Mouse (Mus musculus) right cerebral cortex, postnatal 36 days (tissue): ENCODE measurements around the gene Rsph6a.

Source experiments
- DNase-seq, 2 experiments: peaks; one replicate each; pipeline ENCODE4 v3.0.0; 2022; ENCODE audit warnings: low spot score in 2 of 2, mixed read lengths in 1 of 2

Rsph6a gene

DNA sequence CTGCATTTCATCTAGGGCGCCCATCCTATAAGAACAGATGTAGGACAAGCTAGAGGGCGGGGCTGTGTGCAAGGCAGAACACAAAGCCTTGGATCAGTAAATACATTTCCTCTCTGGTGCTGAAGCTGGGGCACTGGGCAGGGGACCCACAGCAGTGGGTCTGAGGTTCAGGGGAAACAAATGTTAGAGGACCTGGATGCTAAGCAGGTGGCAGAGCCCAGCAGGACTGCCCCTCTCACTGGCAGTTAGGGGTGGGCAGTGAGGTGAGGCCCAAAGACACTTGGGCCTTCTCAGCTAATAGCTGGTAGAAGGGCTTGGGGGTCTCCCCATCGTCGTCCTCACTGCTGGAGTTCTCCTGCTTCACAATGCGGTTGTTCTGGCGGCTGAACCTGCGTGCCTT lies 44.3 kb downstream of the Rsph6a start:
- no peak for DNase-seq

DNA sequence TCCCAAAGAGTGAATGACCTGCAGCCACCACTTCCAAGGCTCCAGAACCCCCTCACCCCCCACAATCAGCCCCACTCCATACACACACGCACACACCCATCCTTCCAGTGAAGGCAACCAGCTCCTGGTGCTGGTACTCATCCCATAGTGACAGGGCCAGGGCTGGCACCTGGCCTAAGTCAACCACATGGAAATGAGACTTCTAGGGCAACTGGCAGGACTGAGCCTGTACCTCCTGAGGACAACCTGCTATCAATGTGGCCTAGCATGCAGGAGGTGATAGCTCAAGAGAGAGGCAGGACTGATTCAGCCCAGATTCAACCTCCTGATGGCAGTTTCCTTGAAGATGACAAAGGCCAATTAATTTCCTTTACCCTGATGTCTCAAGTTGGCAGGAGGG lies 45.8 kb downstream of the Rsph6a start:
- no peak for DNase-seq

DNA sequence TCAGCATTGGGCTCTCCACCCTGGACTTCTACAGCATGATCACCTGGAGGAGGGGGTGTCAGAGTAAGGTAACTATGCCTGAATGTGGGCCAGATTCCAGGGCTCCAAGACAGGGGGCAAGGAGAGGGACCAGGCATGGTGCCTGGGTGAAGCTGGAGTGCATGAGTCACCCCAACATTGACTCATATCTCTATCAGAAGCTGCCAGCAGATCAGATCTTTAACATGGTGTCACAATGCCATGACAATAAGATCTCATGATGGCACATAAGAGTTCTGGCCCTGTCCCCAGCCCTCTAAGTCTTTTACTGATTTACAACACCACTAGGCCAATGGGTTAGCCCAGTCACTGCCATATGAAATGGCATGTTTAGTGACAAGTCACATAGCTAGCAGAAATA lies 49.3 kb downstream of the Rsph6a start:
- DNase-seq: no peak

DNA sequence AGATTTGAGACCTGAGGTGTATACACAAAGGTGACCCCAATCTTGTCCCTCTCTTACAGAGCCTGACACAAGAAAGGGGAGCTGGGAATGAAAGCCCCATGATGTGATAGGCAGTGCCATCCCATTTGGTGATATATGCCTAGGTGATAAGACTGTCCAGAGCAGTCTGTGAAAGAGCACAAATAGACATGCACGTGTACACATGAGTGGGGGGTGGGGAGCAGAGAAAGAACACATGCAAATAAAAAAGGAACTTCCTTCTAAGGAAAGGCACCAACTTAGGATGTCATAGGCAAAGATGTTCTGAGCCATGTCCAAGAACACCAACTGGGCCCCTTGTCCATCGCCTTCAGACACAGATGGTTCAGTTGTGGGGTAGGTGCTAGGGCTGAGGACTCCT lies 50.0 kb downstream of the Rsph6a start:
- no peak for DNase-seq

DNA sequence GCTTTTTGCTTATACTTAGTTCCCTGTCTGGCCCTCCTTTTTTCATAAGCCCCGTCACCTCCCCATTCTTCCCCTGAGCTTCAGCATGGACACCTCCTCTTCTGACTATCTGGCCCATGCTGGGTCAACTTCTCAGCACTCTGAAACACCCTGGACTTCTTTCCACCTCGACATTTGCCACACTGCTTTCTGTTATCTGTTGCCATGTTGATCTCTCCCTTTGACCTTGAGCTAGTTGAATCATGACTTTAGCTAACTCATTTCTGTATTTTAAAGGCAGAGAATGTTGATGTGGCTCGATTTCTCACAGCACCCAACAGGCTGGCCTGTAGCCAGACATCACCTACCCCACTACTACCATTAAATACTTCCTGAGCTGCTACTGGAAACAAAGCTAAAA lies 52.9 kb downstream of the Rsph6a start:
- DNase-seq: no peak

DNA sequence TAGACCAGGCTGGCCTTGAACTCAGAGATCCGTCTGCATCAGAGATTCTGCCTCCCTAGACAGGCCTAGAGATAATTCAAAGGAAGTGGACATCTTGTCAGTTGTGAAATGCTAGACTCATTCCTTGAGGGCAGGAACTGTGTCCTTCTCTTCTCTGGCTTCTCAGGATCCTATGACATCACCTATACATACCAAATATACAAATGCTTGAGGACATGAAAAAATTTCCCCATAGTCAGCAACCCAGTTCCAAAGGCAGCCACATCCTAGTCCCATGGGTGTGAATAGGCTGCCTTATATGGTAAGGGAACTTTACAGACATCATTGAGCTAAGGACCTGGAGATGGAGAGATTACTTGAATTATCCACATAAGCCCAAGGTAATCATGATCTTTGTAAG lies 55.1 kb downstream of the Rsph6a start:
- no peak for DNase-seq

DNA sequence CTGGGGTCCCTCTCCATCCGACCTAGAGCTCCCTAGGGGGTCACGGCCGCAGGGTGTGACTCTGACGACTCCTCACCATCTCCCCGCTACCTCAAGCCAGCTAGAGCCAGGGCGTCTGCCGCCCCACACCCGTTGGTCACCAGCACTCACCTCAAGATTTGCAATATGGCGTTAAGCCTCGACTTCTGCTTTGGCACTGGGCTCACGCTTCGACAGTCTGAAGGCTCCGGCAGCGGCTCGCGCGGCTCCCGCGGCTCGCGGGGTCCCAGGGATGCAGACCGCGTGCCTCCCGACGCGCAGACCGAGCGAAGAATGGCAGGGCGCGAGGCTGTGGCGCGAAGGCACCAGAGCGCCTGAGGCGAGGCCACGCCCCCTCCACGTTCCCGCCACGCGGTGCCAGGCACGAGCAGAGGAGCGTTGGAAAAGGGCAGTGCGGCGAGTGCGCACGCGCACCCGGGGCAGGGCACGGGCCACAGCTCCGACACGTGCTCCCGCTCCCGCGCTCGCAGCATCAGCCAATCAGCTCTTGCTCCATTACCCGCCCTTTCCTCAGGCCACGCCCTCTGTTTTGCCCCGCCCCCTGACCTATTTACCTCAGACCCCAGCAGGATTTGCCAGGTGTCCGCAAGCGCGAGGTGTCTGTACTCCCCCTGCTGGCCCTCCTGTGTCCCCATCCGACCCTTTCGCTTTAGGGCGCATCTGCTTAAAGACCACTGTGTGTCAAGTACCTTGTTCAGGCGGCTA lies 63.7 kb downstream of the Rsph6a start, which contains the start of gene Gm4969:
Gm4969 (minus strand) TSS at position 341 of the 744 bp plus-strand sequence.
- DNase-seq: peak in 1 of 2 experiments; percentile 48

DNA sequence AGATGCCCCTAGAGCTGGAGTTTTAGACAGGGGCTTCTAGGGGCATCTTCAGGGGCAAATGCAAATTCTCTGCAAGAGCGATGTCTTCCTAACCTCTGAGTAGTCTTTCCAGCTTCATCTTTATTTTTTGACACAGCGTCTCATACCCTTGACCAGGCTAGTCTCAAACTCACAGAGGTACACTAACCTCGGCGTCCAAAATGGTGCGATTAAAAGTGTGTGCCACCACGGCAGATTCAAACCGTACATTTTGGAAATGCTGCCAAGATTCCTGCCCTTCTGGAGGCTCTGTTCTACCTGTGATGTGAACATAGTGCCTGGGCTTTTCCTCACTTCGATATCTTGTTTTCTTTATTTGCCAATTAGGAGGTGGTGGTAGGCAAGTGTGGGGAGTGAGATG lies 64.6 kb downstream of the Rsph6a start:
- DNase-seq: no peak

DNA sequence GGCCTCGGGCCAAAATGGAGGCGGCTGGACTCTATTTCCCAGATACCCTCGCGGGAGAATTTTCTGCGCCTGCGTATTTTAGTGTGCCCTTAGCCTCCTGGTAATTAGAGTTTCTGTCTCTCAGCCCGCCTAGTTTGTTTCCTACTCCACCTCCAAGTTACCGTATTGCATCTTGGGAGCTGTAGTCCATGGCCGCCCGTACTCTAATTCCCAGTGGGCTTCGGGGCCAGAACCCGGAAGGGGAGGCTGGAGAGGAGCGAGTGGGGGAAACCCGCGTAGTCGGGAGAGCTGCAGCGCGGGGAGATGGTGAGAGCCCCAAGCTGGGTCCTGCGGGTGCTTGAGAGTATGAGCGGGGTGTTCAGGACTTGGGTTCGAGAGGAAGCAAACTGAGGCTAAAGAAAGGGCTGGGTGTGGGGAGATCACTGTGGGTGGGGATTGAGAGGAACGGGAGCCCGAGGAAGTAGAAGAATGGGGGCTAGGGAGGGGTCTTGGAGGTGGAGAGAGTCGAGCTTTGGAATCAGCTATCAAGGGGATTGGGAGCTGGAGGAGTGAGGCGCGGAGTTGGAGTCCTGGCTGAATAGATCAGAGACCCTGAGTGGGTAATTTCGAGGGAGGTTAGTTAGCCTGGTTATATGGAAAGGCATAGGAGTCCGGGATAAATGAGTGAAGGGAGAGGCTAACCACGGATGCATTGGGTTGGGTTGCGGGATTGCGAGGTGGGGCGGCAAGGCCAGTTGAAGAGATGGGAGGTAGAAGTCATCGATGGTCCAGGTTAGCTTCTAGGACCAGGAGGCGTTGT lies 65.3 kb downstream of the Rsph6a start, which contains the start of gene Fbxo46:
Fbxo46 (plus strand) TSS at position 229 of the 799 bp plus-strand sequence.
- peak; percentile 91 to 95 for DNase-seq

DNA sequence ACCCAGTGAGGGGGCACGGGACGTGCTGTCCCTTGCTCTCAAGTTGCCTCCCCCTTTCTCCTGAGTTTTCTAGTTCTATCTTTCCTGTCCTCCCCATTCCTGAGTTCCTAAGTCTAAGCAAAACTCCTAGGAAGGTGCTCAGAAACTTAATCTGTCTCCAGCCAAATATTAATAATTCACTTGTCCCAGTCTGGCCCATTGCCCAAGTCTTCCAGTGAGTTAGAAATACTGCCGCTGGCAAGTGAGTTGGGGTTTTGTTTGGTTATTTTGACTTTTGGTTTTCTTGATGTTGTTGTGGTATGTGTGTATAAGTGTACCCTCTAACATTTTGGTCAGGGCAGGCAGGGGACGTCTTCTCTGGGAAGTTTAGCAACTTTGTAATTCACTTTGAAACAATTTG lies 67.2 kb downstream of the Rsph6a start:
- DNase-seq: no peak
